Mouse (Mus musculus) thymus, postnatal 10 days (tissue): ENCODE measurements around the gene Epx.

Source experiments
- DNase-seq, 2 experiments: peaks; one replicate each; pipeline ENCODE4 v3.0.0; 2021; ENCODE audit warnings: low spot score in 2 of 2

Epx gene

GRCm38 (mm10) chr11:87840676-87841075 is 34.7 kb downstream of the Epx start:
- DNase-seq, result no peak

GRCm38 (mm10) chr11:87828239-87828900 is 47.0 kb downstream of the Epx start, which contains the start of gene Lpo:
Gene Lpo, minus strand, starts transcription at chr11:87828289.
- no peak for DNase-seq

- DNase-seq, result no peak
Observed at GRCm38 (mm10) chr11:87821502-87821901, 53.8 kb downstream of the Epx start.

DNA sequence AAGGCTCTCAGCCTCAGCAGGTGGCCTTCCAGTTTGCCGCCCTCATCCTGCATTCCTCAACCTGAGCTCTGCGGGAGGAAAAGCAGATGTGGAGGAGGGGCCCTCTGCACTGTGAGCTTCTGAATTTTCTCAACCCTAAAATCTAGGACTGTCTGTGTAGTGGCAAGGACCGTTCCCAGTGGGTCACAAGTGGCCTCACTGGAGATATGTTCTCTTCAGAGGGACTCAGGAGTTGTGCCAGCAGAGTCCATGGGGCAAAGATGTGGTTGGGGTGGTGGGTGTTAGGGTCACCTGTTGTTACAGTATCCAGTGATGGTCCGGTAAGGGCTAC is 57.9 kb downstream of the Epx start:
- DNase-seq, result no peak

GRCm38 (mm10) chr11:87816707-87817442 is 58.5 kb downstream of the Epx start:
- DNase-seq, result peak in 1 of 2 experiments; percentile 47

DNA sequence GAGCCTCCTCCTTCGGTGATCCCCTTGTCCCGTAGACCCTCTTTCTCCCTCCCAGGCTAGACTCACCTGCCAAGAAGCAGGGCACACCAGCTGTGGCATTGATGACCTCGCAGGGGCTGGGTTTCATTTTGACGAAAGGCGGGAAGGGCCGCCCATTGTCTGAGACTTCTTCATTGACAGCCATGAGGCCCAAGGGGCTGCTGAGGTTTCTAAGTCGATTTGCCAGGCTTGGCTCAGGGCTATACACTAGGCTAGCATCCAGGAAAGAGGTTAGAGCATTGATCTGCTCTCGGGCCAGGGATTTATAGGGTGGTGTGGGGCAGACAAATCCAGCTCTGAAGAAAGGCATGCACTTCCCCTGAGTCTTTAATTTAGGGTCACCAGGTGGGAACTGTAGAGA is 60.5 kb downstream of the Epx start:
- no peak for DNase-seq
